Mouse (Mus musculus): ENCODE data around the gene Kmt2e. TPM values are rescaled to one million over a fixed set of nuclear protein-coding genes. Genes with fewer than 3 reads are reported as not detected.
"Not testable (repeated sequence)": the region's sequence is repeated elsewhere in the genome, so short reads cannot be mapped to it uniquely, and the experiment has no call there.

The Kmt2e gene
- polyA plus RNA-seq, 1 experiment from 2014 or later: 162 TPM

GRCm38 (mm10) chr5:23524621-23525020, 90.4 kb downstream of the Kmt2e start:
- Histone ChIP-seq H3K9me3 (replicated peaks; ENCODE audit: control insufficient read depth, low read length, poor library complexity, severe bottlenecking) (no peaks in the 10 kb centered on the region), H3K4me2 (ENCODE audit: low read length) (no peak overlapping the region), H3K9ac (ENCODE audit: low read depth, low read length) (no peak overlapping the region), H3K27me3 (ENCODE audit: control insufficient read depth, insufficient read depth, low read depth, low read length) (no peaks in the 10 kb centered on the region), H3K36me3 (ENCODE audit: control insufficient read depth, insufficient read depth, low read length) (peaks cover 8% of the 10 kb centered on the region; the same call in 1 of the 2 replicates), H3K4me1 (ENCODE audit: control insufficient read depth, insufficient read depth, low read length) (no peaks in the 10 kb centered on the region), H3K4me3 (ENCODE audit: low read depth, low read length) (no peak overlapping the region), H3K27ac (ENCODE audit: low read length) (no peak overlapping the region)
- ATAC-seq: no peak
- 78% methylated on average over 3 of the region's 3 CpGs for WGBS

DNA sequence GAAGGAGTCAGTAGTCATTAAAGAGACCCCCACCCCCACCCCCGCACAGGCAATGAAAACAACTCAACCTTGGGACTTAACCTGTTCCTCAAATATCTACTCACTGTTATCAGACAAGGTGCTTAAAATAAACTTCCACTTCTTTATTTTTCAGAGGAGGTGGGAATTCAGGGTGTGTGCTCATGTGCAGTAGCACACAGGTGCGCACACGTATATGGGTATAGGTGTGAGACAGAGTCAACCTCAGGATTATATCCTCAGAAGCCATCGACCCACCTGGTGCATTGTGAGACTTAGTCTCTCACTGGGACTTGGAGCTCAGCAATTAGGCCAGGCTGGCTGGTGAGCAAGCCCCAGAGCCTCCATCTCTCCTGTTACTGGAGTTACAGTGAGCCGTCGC, 96.9 kb downstream of the Kmt2e start:
- H3K9me3 ChIP-seq (replicated peaks; ENCODE audit: control insufficient read depth, low read length, poor library complexity, severe bottlenecking): no peaks in the 10 kb centered on the region
- H3K36me3 ChIP-seq (ENCODE audit: control insufficient read depth, insufficient read depth, low read length): 0 out of 2 replicates have a peak, but pooled peaks cover 3% of the 10 kb centered on the region
- no peak for ATAC-seq
- 99% methylated on average over 6 of the region's 6 CpGs for whole genome bisulfite sequencing
- no peak overlapping the region for H3K4me3 ChIP-seq (ENCODE audit: low read depth, low read length)
- no peak overlapping the region for H3K9ac ChIP-seq (ENCODE audit: low read depth, low read length)
- no peak overlapping the region for H3K4me2 ChIP-seq (ENCODE audit: low read length)
- H3K27ac ChIP-seq (ENCODE audit: low read length): no peak overlapping the region
- no peaks in the 10 kb centered on the region for H3K27me3 ChIP-seq (ENCODE audit: control insufficient read depth, insufficient read depth, low read depth, low read length)
- no peaks in the 10 kb centered on the region for H3K4me1 ChIP-seq (ENCODE audit: control insufficient read depth, insufficient read depth, low read length)

DNA sequence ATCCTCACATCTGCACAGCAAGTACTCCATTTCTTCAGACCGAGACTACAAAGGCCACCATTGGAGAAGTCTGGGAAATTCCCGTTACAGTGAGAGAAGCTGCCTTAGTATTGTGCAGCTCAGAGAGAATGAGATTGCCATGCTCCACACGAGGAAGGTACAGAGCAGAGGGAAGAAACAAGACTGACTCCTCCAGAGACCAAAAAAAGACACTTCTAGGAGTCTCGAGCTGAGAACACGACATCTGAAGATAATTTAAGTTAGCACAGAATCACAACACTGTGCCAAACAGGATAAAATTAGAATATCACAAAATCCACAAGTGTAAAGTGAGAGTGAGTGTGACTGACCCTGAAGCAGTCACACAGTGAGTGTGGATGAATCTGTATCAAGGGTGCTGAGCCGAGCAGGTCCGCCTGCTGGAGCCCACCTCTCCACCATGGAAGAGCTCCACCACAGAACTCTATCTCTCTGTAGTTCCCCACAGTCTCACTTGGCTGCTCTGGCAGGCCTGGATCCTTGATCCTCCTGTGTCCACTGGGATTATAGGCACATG, 97.4 kb downstream of the Kmt2e start:
- H3K4me2 ChIP-seq (ENCODE audit: low read length): no peak overlapping the region
- no peaks in the 10 kb centered on the region for H3K27me3 ChIP-seq (ENCODE audit: control insufficient read depth, insufficient read depth, low read depth, low read length)
- H3K4me1 ChIP-seq (ENCODE audit: control insufficient read depth, insufficient read depth, low read length): no peaks in the 10 kb centered on the region
- H3K9me3 ChIP-seq (replicated peaks; ENCODE audit: control insufficient read depth, low read length, poor library complexity, severe bottlenecking): no peaks in the 10 kb centered on the region
- no peak overlapping the region for H3K9ac ChIP-seq (ENCODE audit: low read depth, low read length)
- no peak overlapping the region for H3K27ac ChIP-seq (ENCODE audit: low read length)
- WGBS: 86% methylated on average over 7 of the region's 7 CpGs
- H3K36me3 ChIP-seq (ENCODE audit: control insufficient read depth, insufficient read depth, low read length): 0 out of 2 replicates have a peak, but pooled peaks cover 3% of the 10 kb centered on the region
- ATAC-seq: no peak
- H3K4me3 ChIP-seq (ENCODE audit: low read depth, low read length): no peak overlapping the region

- peaks cover 10% of the 10 kb centered on the region for H3K36me3 ChIP-seq (ENCODE audit: control insufficient read depth, insufficient read depth, low read length)
- H3K27ac ChIP-seq (ENCODE audit: low read length): no peak overlapping the region
- no peaks in the 10 kb centered on the region for H3K4me1 ChIP-seq (ENCODE audit: control insufficient read depth, insufficient read depth, low read length)
- no peak for ATAC-seq
- no peak overlapping the region for H3K4me3 ChIP-seq (ENCODE audit: low read depth, low read length)
- no peak overlapping the region for H3K9ac ChIP-seq (ENCODE audit: low read depth, low read length)
- 75% methylated on average over 7 of the region's 7 CpGs for WGBS
- no peak overlapping the region for H3K4me2 ChIP-seq (ENCODE audit: low read length)
- no peaks in the 10 kb centered on the region for H3K27me3 ChIP-seq (ENCODE audit: control insufficient read depth, insufficient read depth, low read depth, low read length)
- H3K9me3 ChIP-seq (replicated peaks; ENCODE audit: control insufficient read depth, low read length, poor library complexity, severe bottlenecking): no peaks in the 10 kb centered on the region
These were observed 101.5 kb downstream of the Kmt2e start for GRCm38 (mm10) chr5:23535692-23536091.

- no peaks in the 10 kb centered on the region for H3K9me3 ChIP-seq (replicated peaks; ENCODE audit: control insufficient read depth, low read length, poor library complexity, severe bottlenecking)
- H3K9ac ChIP-seq (ENCODE audit: low read depth, low read length): no peak overlapping the region
- no peak overlapping the region for H3K4me2 ChIP-seq (ENCODE audit: low read length)
- H3K27me3 ChIP-seq (ENCODE audit: control insufficient read depth, insufficient read depth, low read depth, low read length): no peaks in the 10 kb centered on the region
- no peak overlapping the region for H3K27ac ChIP-seq (ENCODE audit: low read length)
- no peaks in the 10 kb centered on the region for H3K36me3 ChIP-seq (ENCODE audit: control insufficient read depth, insufficient read depth, low read length)
- ATAC-seq: no peak
- 85% methylated on average over 5 of the region's 5 CpGs for WGBS
- H3K4me3 ChIP-seq (ENCODE audit: low read depth, low read length): no peak overlapping the region
- H3K4me1 ChIP-seq (ENCODE audit: control insufficient read depth, insufficient read depth, low read length): no peaks in the 10 kb centered on the region
These were observed 117.4 kb downstream of the Kmt2e start for GRCm38 (mm10) chr5:23551687-23552086.

- not testable (repeated sequence) for H3K9ac ChIP-seq (ENCODE audit: low read depth, low read length); ATAC-seq; H3K9me3 ChIP-seq (replicated peaks; ENCODE audit: control insufficient read depth, low read length, poor library complexity, severe bottlenecking); H3K27ac ChIP-seq (ENCODE audit: low read length); H3K4me1 ChIP-seq (ENCODE audit: control insufficient read depth, insufficient read depth, low read length); H3K36me3 ChIP-seq (ENCODE audit: control insufficient read depth, insufficient read depth, low read length); H3K27me3 ChIP-seq (ENCODE audit: control insufficient read depth, insufficient read depth, low read depth, low read length); H3K4me3 ChIP-seq (ENCODE audit: low read depth, low read length); H3K4me2 ChIP-seq (ENCODE audit: low read length)
- WGBS: 79% methylated on average over 3 of the region's 3 CpGs
These were observed 119.1 kb downstream of the Kmt2e start for GRCm38 (mm10) chr5:23553338-23553737.
